Mouse (Mus musculus): ENCODE measurements around the gene Vmn1r218.

DNA sequence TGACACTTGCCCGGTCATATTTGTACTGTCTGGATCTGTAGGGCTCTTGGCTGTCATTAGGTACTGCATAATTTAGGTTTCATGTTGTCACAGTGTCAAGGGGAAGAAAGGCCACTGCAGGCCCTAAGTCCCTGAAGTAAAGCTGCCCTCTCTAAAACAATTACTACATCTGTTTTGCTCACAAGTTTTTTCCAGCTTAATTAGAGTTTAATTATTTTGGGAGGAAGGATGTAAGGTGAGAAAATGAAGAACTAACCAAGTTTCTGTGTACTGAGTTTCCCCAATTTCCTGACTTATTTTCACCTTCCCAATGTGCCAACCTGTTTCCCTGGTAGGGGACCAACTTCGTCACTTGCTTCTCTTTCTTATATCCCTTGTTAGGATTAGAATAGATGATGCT is 54.9 kb downstream of the Vmn1r218 start, which contains the start of gene Vmn1r220:
- TF ChIP-seq CTCF (IDR thresholded peaks at IDR 0.05) (no peak), POLR2A (IDR thresholded peaks at IDR 0.05; ENCODE audit: insufficient read depth, low read depth, low read length) (no peak)
